Mouse (Mus musculus) kidney, embryonic 14.5 days (tissue): ENCODE measurements at regions not wholly inside any gene's neighbourhood (a gene's known extent, or its start where the extent isn't known, plus 50 kb on each side); places are given as distances from the start of the nearest gene placed in this dataset.

Experiments used
- ATAC-seq: fragments of 200-750 bp; cut with Nextera tagmentation; 2 replicates; pipeline ENCODE4 v1.8.0; 2017; ENCODE audit warnings: moderate number of reproducible peaks, mild to moderate bottlenecking, moderate TSS enrichment, moderate library complexity; ENCODE audit not compliant: low FRiP score, low TSS enrichment
- H3K27ac ChIP-seq: fragments of 300-500 bp; sonication (generic); 2 replicates; pipeline ENCODE4 v1.5.1; 2014; ENCODE audit warnings: low read depth, mild to moderate bottlenecking, low read length, moderate library complexity, mixed read lengths
- H3K27me3 ChIP-seq: fragments of 300-500 bp; sonication (generic); 2 replicates; pipeline ENCODE4 v1.6.1; 2014; ENCODE audit warnings: mild to moderate bottlenecking, low read length; ENCODE audit not compliant: control insufficient read depth, insufficient read depth
- H3K36me3 ChIP-seq: fragments of 300-500 bp; sonication (generic); 2 replicates; pipeline ENCODE4 v1.6.1; 2014; ENCODE audit warnings: low read length, mixed read lengths; ENCODE audit not compliant: control insufficient read depth, insufficient read depth
- H3K4me1 ChIP-seq: fragments of 300-500 bp; sonication (generic); 2 replicates; pipeline ENCODE4 v1.6.1; 2014; ENCODE audit warnings: low read length, mixed read lengths; ENCODE audit not compliant: control insufficient read depth, insufficient read depth
- H3K4me2 ChIP-seq: fragments of 300-500 bp; sonication (generic); replicated peaks from 2 replicates; pipeline ENCODE4 v1.6.1; 2014; ENCODE audit warnings: low read depth, mild to moderate bottlenecking, low read length
- H3K4me3 ChIP-seq: fragments of 300-500 bp; sonication (generic); 2 replicates; pipeline ENCODE4 v1.5.1; 2014; ENCODE audit warnings: mild to moderate bottlenecking, low read length
- H3K9ac ChIP-seq: fragments of 300-500 bp; sonication (generic); 2 replicates; pipeline ENCODE4 v1.6.1; 2014; ENCODE audit warnings: low read depth, mild to moderate bottlenecking, low read length, moderate library complexity
- H3K9me3 ChIP-seq: fragments of 300-500 bp; sonication (generic); 2 replicates; pipeline ENCODE4 v1.6.1; 2016; ENCODE audit warnings: low read length; ENCODE audit not compliant: control insufficient read depth
- WGBS: fragments of 180-500 bp; shearing (Covaris S2); extraction: QIAGEN DNeasy Blood & Tissue Kit; methylation state at CpG from one replicate; pipeline ENCODE4 v1.1.7; 2014; 5-methylcytosine and 5-hydroxymethylcytosine counted together

DNA sequence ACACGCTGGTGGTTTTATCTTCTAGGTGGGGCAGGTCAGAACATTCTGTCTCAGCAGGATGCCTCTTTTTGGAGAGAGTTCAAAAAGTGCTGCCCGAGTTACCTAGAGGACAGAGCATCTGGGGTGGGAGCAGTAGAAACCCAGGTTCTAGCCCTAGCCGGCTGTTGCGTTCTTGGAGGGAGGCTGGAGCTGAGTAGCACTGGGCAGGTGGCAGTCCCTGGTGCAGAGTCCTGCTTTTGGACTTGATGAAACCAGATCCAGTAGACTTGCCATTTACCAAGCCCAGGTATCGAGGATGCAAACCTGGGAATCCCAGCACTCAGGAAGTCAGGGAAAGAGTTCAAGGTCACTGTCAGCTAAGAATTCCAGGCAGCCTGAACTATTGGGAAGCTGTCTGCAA, 110.3 kb upstream of the Atp1a1 start:
- ATAC-seq = no peak
- H3K9ac ChIP-seq = no peak overlapping the region
- H3K27me3 ChIP-seq = no peaks in the 10 kb centered on the region
- no peak overlapping the region for H3K27ac ChIP-seq
- no peaks in the 10 kb centered on the region for H3K9me3 ChIP-seq
- H3K36me3 ChIP-seq = no peaks in the 10 kb centered on the region
- WGBS = 77% methylated on average over 5 of the region's 5 CpGs
- H3K4me2 ChIP-seq = no peak overlapping the region
- H3K4me3 ChIP-seq = no peak overlapping the region
- H3K4me1 ChIP-seq = peaks cover 24% of the 10 kb centered on the region

DNA sequence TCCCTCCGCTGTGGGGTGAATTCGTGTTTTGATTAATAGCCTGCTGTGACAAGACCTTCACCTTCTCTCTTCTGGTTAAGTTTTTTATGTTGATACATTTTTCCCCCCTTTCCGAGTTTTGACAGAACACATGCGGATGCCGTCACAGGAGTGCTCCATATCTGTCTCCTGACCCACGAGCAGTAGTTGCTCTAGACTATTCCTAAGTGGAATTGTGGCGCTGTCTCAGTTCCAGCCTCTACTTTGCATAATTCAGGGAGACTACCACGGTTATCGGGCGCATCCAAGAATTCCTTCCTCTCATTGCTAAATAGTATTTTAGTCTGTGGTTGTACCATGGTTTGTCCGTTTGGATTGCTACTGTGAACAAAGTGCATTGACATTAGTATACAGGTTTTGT, 109.2 kb upstream of the Atp1a1 start:
- H3K9me3 ChIP-seq = no peaks in the 10 kb centered on the region
- H3K4me2 ChIP-seq = no peak overlapping the region
- no peak for ATAC-seq
- H3K4me3 ChIP-seq = no peak overlapping the region
- H3K27me3 ChIP-seq = no peaks in the 10 kb centered on the region
- no peak overlapping the region for H3K27ac ChIP-seq
- 56% methylated on average over 11 of the region's 11 CpGs for WGBS
- no peak overlapping the region for H3K9ac ChIP-seq
- peaks cover 24% of the 10 kb centered on the region for H3K4me1 ChIP-seq
- H3K36me3 ChIP-seq = no peaks in the 10 kb centered on the region

DNA sequence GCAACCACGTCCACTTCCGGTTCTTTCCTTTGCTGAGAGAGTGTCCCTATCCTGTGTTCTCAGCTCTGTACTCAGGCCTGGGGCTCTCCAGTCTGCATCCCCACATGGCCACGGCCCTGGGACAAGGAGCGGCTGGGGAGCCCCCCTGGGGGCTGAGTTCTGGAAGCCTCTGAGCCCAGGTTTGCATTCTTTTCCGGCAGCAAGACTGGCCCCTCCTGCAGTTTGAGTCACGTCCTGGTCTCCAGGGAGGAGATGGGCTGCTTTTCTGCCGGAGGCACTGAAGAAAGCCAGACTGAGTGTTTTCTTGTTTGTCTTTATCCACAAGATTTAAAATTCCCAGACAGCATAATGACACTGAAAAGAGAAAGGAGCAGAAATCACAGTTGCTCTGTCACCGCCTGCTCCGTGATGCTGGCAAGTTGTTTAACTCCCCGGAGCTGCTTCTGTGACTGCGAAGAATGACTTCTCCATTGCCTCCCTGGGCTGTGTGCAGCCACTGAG, 108.7 kb upstream of the Atp1a1 start:
- H3K4me3 ChIP-seq = no peak overlapping the region
- H3K4me2 ChIP-seq = no peak overlapping the region
- no peak overlapping the region for H3K9ac ChIP-seq
- no peaks in the 10 kb centered on the region for H3K27me3 ChIP-seq
- peaks cover 24% of the 10 kb centered on the region for H3K4me1 ChIP-seq
- H3K27ac ChIP-seq = peak overlapping the region; percentile 68
- no peaks in the 10 kb centered on the region for H3K9me3 ChIP-seq
- no peaks in the 10 kb centered on the region for H3K36me3 ChIP-seq
- ATAC-seq = no peak
- WGBS = 17% methylated on average over 11 of the region's 11 CpGs

GRCm38 (mm10) chr3:101712666-101713065, 108.2 kb upstream of the Atp1a1 start:
- Histone ChIP-seq H3K36me3 (no peaks in the 10 kb centered on the region), H3K9ac (no peak overlapping the region), H3K4me3 (no peak overlapping the region), H3K27ac (peak overlapping the region; percentile 68), H3K9me3 (no peaks in the 10 kb centered on the region), H3K4me2 (no peak overlapping the region), H3K27me3 (no peaks in the 10 kb centered on the region), H3K4me1 (peaks cover 24% of the 10 kb centered on the region)
- ATAC-seq = no peak
- WGBS = 59% methylated on average over 14 of the region's 14 CpGs

DNA sequence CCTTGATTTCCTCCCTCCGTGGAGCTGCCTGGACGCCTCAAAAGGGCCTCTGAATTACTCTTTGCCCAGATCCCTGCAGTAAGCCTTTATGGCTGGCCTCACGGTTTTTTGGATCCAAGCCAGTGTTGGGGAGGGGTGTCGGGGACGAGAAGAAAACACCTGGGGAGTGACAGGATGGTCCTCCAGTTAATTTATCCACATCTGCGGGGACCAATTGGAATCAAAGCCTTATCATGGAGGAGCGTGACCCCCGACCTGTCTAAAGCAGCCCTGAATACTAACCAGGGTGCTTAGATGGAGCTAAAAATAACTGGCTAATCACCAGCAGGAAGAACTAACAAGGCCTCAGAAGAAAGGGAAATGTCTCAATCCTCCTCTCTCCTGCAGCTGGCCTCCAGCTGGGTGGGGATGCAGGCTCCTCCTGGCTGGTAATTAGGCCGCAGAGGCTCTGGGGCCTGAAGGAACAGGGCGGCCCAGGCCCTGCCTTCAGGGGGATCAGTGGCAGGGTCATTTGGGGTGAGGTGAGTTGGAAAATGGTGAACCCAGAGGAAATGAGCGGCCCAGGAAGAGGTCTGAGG, 107.2 kb upstream of the Atp1a1 start:
- Histone ChIP-seq H3K27ac (peak overlapping the region; percentile 69; the same call in 1 of the 2 replicates), H3K36me3 (no peaks in the 10 kb centered on the region), H3K4me2 (no peak overlapping the region), H3K4me1 (peaks cover 24% of the 10 kb centered on the region), H3K9ac (no peak overlapping the region), H3K27me3 (no peaks in the 10 kb centered on the region), H3K4me3 (no peak overlapping the region), H3K9me3 (no peaks in the 10 kb centered on the region)
- ATAC-seq = peak; percentile 34; the same call in 1 of the 2 replicates
- WGBS = 15% methylated on average over 11 of the region's 11 CpGs

DNA sequence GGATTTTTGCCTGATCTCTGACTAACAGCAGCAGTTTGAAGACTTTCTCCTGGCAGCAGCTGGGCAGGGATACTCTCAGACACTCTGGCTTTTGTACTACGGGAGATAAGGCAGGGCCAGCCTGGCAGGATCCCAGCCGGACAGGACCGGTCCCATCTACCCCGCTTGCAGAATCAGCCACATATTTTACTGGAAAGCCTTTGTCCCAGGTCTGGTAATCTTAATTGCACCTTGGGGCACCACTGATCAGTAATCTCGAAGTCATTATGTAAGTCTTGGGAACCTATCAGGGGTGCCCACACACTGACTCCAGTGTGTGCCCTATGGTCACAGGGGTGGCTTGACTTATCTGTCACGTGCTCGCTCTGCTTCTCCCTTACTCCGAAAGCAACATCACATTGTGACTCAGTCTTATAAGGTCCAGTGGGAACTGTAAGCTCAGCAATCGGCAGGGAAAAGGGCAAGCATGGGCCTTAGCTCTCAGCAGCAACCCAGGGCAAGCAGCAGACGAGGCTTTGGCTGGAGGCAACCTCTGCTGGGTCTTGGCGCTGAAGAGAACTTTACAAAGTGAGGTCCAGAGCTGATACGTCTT, 105.0 kb upstream of the Atp1a1 start:
- H3K27ac ChIP-seq = peak overlapping the region; percentile 61; the same call in 1 of the 2 replicates
- peaks cover 24% of the 10 kb centered on the region for H3K4me1 ChIP-seq
- H3K27me3 ChIP-seq = no peaks in the 10 kb centered on the region
- no peak overlapping the region for H3K4me2 ChIP-seq
- no peak for ATAC-seq
- no peaks in the 10 kb centered on the region for H3K9me3 ChIP-seq
- no peaks in the 10 kb centered on the region for H3K36me3 ChIP-seq
- WGBS = 79% methylated on average over 12 of the region's 12 CpGs
- H3K4me3 ChIP-seq = no peak overlapping the region
- H3K9ac ChIP-seq = no peak overlapping the region

DNA sequence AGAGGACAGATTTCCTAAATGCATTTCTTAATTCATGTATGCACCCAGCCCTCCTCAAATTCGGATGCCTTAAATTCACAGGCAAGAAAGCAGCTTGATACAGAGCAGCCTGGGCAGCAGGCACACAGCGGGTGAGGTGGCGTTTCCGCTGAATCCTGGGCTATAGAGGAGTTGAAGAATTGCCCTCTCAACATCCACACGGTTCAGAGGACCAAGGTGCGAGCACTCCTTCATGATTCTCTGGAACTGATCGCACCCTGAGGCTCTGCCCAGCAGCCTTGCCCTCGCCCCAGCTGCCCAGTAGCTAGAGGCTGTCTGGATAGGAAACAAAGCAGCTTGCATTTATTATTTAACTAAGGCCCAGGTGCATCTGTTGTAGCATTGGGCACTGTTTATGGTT, 104.3 kb upstream of the Atp1a1 start:
- Histone ChIP-seq H3K27ac (peak overlapping the region; percentile 61; the same call in 1 of the 2 replicates), H3K4me1 (peaks cover 24% of the 10 kb centered on the region), H3K36me3 (no peaks in the 10 kb centered on the region), H3K27me3 (no peaks in the 10 kb centered on the region), H3K9ac (no peak overlapping the region), H3K9me3 (no peaks in the 10 kb centered on the region), H3K4me2 (no peak overlapping the region), H3K4me3 (no peak overlapping the region)
- ATAC-seq = no peak
- 77% methylated on average over 8 of the region's 8 CpGs for WGBS

GRCm38 (mm10) chr3:101704919-101705318, 100.4 kb upstream of the Atp1a1 start:
- WGBS = 70% methylated on average over 9 of the region's 9 CpGs
- no peak overlapping the region for H3K27ac ChIP-seq
- no peak for ATAC-seq
- H3K9ac ChIP-seq = no peak overlapping the region
- no peaks in the 10 kb centered on the region for H3K9me3 ChIP-seq
- no peaks in the 10 kb centered on the region for H3K27me3 ChIP-seq
- H3K4me3 ChIP-seq = no peak overlapping the region
- H3K36me3 ChIP-seq = no peaks in the 10 kb centered on the region
- H3K4me1 ChIP-seq = no peaks in the 10 kb centered on the region
- H3K4me2 ChIP-seq = no peak overlapping the region

GRCm38 (mm10) chr3:101704326-101704725, 99.8 kb upstream of the Atp1a1 start:
- Histone ChIP-seq H3K27ac (no peak overlapping the region), H3K9me3 (no peaks in the 10 kb centered on the region), H3K36me3 (no peaks in the 10 kb centered on the region), H3K9ac (no peak overlapping the region), H3K4me2 (no peak overlapping the region), H3K4me1 (no peaks in the 10 kb centered on the region), H3K4me3 (no peak overlapping the region), H3K27me3 (no peaks in the 10 kb centered on the region)
- WGBS = 89% methylated on average over 5 of the region's 5 CpGs
- ATAC-seq = no peak
